Mouse (Mus musculus): Measurements from ENCODE around the gene Gm49721.
"Not testable (repeated sequence)": the region's sequence is repeated elsewhere in the genome, so short reads cannot be mapped to it uniquely, and the experiment has no call there.

Gm49721 gene

GRCm38 (mm10) chr17:7075519-7075918, 96.8 kb downstream of the Gm49721 start:
- DNase-seq (ENCODE audit: low read depth, low spot score) = not testable (repeated sequence)

GRCm38 (mm10) chr17:7079558-7079957, 100.9 kb downstream of the Gm49721 start:
- not testable (repeated sequence) for DNase-seq (ENCODE audit: low read depth, low spot score)

- DNase-seq (ENCODE audit: low read depth, low spot score) = not testable (repeated sequence)
These were observed 105.8 kb downstream of the Gm49721 start for GRCm38 (mm10) chr17:7084523-7084922.

GRCm38 (mm10) chr17:7085469-7086168, 106.9 kb downstream of the Gm49721 start:
- DNase-seq (ENCODE audit: low read depth, low spot score) = not testable (repeated sequence)

- DNase-seq (ENCODE audit: low read depth, low spot score) = not testable (repeated sequence)
These were observed 108.1 kb downstream of the Gm49721 start for GRCm38 (mm10) chr17:7086836-7087235.
